Mouse (Mus musculus) induced T-regulatory cell, adult 2 months (primary cell): ENCODE measurements at regions not wholly inside any gene's neighbourhood (a gene's known extent, or its start where the extent isn't known, plus 50 kb on each side); places are given as distances from the start of the nearest gene placed in this dataset.

Source experiments
- DNase-seq: peaks from one replicate; pipeline ENCODE4 v3.0.0-alpha.2; 2012; ENCODE audit warnings: low read depth

- no peak for DNase-seq
These were observed 60.6 kb downstream of the Crygs start for GRCm38 (mm10) chr16:22750725-22751287.

DNA sequence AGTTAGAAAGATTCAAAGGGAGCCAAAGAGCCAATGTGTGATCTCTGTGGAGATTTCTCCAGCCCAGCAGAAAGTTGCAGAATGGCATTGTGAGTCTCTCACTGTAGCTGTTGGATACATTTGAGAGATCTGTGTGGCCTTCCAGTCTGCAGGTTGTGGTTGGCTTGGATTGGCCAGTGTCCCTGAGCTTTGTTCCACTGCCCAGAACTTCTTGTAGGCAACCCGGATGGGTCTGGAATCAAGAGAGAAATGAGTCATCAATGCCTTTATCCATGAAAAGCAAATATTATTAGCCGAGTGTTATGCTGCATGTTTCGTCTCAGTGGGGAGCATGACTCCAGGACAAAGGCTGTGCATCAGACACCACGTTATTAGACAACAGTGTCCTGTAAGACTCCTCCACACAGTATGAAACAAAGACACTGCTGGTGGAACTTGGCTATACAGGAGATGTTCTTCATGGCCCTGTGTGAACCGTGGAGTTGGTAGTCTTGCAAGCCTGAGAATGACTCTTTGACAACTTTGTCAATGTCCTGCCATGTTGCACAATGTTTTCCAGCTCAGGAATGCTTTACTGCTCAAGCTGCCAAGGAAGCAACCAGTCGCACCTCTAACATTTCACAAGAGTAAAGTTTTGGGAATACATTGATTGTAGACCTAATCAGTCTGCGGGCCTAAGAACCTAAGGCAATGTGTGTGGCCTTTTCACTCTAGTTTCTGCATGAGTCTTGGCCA is 67.1 kb downstream of the Crygs start:
- no peak for DNase-seq

DNA sequence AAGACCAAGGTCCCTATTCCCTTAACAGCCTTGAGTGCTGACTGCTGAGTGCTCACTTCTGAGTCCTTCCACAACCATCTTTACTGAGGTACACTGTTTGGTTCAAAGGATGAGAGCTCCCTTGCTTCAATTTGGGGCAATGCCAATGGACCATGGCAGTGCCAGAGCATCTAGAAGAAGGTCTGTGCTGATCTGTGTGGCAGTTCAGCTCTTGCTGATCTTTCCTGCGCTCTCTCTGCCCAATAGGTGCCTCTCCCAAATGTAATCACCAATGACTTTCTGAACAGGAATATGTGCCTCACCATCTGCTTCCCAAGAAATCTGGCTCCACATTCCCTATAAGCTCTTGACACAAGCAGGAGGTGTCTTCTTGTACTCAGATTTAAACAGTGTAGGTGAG is 67.9 kb downstream of the Crygs start:
- DNase-seq, result no peak

- DNase-seq, result no peak
These were observed 69.9 kb downstream of the Crygs start for GRCm38 (mm10) chr16:22741496-22741895.

- no peak for DNase-seq
These were observed 76.8 kb downstream of the Crygs start for GRCm38 (mm10) chr16:22734529-22735022.

DNA sequence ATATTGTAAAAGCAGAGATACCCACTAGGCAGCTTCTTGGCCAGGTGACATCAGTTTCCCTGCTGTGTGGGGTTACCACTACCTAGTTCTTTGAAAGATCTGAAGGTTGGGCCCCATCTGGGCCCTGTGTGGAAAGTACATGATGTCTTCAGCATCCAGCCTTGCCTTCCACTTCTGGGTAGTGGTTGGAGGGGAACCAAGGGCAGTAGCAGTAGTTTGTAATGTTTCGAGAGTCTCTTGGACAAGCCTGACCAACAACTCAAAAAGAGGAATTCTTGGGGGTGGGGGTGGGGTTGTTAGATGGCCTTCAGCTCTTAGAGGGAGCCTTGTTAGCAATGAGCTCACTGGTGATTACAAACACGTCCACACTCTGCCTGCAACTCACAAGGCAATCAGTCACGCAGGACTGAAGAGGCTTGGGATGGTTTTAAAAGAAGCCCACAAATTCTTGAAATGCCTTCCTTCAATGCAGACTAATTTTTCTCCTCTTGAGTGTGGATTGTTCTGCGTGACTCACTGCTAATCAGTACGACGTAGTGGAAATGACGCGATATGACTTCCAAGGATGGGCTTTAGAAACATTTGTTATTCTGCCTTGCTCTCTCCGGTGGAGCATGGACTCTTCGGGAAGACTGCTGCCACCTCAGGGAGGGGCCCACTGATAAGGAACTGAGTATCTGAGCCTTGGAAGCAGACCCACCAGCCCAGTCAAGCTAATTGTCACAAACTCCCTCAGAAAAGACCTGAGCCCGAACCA is 76.9 kb upstream of the Dgkg start:
- no peak for DNase-seq

DNA sequence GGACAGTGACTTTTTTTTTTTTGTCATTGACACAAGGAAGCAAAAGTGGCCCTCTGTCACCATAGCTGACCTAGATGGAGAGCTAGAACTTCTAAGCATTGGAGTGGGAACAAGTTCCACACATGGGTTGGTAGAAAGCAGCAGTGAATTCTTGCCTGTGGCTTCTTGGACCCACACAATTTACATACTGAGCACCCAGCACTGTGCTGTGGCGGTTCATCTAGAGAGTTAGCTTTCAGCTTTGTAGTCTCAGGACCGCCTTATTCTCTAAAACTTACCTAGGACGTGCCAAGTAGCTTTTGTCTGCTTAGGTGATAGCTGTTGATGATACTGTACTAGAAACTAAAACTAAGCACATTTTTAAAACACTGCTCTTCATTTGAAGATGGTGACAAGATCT is 72.1 kb upstream of the Dgkg start:
- no peak for DNase-seq

- DNase-seq, result no peak
These were observed 68.2 kb upstream of the Dgkg start for GRCm38 (mm10) chr16:22725261-22725660.

GRCm38 (mm10) chr16:22723333-22723732 is 66.3 kb upstream of the Dgkg start:
- DNase-seq, result no peak

DNA sequence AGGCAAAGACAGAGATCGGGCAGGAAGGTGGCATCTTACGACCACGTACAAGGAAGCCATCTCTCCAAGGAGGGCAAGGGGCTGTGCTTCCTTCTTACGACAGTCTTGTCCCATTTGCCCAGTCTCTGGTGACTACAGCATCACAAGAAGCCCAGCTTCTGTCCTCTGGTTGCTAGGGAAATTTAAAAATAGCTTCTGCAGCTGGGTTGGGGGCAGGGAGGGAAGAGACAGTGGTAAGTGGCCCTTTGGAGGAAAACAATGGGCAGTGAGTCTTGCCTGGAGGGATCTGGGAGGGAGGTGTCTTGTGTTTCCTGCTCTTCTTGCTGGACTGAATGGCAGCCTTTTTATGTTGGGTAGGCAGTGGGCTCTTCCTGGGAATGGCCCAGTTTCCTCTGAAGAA is 62.8 kb upstream of the Dgkg start:
- no peak for DNase-seq

GRCm38 (mm10) chr16:22719304-22719703 is 62.3 kb upstream of the Dgkg start:
- DNase-seq, result peak; percentile 26

DNA sequence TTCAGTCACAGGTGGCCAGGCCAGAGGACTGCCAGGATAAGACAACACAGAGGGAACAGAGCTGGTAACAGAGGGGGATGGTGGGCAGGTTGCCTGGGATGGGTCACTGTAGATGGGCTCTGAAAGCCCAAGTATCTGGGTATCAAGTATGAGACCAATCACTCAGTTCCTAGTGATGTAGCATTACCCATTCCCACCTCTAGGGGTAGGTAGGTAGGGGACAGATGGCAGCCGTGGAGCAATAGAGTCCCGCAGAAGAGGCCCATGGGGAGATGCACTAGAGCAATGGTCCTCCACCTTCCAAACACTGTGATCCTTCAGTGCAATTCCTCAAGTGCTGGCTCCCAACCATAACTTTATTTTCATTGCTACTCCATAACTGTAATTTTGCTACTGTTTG is 60.4 kb upstream of the Dgkg start:
- DNase-seq, result peak; percentile 4

DNA sequence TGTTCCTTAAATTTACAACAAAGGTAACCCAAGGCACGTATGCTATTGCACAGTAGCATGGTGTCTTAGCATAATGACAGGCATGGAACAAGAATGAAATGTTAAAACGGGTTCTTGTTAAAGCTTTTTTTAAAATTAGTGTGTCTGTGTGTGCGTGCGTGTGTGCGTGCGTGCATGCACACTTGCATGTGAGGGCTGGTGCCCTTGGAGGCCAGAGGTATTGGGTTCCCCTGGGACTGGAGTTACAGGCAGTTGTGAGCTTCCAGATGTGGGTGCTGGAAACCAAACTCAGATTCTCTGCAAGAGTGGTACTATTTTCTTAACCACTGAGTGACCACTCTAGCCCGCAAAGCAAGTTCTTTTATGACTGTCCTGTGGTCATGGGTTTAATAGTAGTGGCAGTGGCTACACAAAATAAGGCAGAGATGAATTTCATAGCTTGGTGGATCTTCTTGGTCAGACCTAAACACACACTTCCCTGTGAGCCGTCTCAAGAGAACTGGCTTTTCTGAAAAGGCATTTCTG is 59.3 kb upstream of the Dgkg start:
- no peak for DNase-seq

GRCm38 (mm10) chr16:22714315-22714714 is 57.3 kb upstream of the Dgkg start:
- DNase-seq, result no peak

DNA sequence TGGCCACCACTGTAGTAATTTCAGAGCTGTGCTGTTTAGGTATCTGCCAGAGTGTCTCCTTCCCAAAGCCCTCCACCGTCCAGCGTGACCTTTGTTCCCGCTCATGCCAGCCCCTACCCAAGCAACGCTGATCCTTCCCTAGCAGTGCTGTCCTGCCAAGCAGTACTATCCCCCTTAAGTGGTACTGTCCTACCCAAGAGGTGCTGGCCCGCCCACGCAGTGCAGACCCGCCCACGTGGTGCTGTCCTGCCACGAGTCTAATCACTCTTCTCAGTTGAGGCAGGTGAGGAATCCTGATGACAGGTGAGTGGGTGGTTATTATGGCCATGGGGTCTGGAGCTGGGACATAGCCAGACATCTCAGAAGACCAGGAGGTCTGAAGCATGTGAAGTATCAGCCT is 51.7 kb upstream of the Dgkg start:
- DNase-seq, result no peak
